Mouse (Mus musculus) myocyte (in vitro differentiated cells): Measurements from ENCODE around the gene Gcm2. TPM values are rescaled to one million over a fixed set of nuclear protein-coding genes. Genes with fewer than 3 reads are reported as not detected.

ENCODE experiments used
- H3K27me3 ChIP-seq: one replicate; pipeline ENCODE4 v1.6.1; 2011; ENCODE audit not compliant: control insufficient read depth, insufficient read depth, insufficient read length
- H3K36me3 ChIP-seq: one replicate; pipeline ENCODE4 v1.6.1; 2011; ENCODE audit not compliant: control insufficient read depth, insufficient read depth
- H3K4me2 ChIP-seq: one replicate; pipeline ENCODE4 v1.6.1; 2011; ENCODE audit warnings: low read depth, control low read depth
- H3K4me3 ChIP-seq: one replicate; pipeline ENCODE4 v1.5.1; 2011; ENCODE audit warnings: mild to moderate bottlenecking, control low read depth, moderate library complexity
- H3K79me2 ChIP-seq: one replicate; pipeline ENCODE4 v1.6.1; 2011; ENCODE audit not compliant: control insufficient read depth, insufficient read depth
- H3ac ChIP-seq: one replicate; pipeline ENCODE4 v1.6.1; 2011; ENCODE audit not compliant: control insufficient read depth, insufficient read length
- CEBPB ChIP-seq: IDR thresholded peaks from 2 replicates; pipeline ENCODE4 v1.6.1; 2011; ENCODE audit warnings: mild to moderate bottlenecking, moderate library complexity; ENCODE audit not compliant: poor library complexity, insufficient read depth, severe bottlenecking
- E2F4 ChIP-seq: IDR thresholded peaks from one replicate; pipeline ENCODE4 v1.6.1; 2011; ENCODE audit warnings: mild to moderate bottlenecking, control low read depth, moderate library complexity; ENCODE audit not compliant: insufficient read depth
- MAX ChIP-seq: IDR thresholded peaks from one replicate; pipeline ENCODE4 v1.6.1; 2011; ENCODE audit warnings: low read depth, mild to moderate bottlenecking, control low read depth
- MYOD1 ChIP-seq, 3 experiments: IDR thresholded peaks; one replicate each; pipeline ENCODE4 v1.6.1; 2011; ENCODE audit warnings: control low read depth in 2 of 3, low read depth in 2 of 3, mild to moderate bottlenecking in 2 of 3, moderate library complexity in 1 of 3; ENCODE audit not compliant: insufficient read length in 2 of 3, control insufficient read depth in 1 of 3
- MYOG ChIP-seq, 3 experiments: IDR thresholded peaks; one replicate each; pipeline ENCODE4 v1.6.1; 2011; ENCODE audit warnings: control low read depth in 2 of 3, low read depth in 2 of 3, mild to moderate bottlenecking in 2 of 3; ENCODE audit not compliant: insufficient read length in 2 of 3, control insufficient read depth in 1 of 3, insufficient read depth in 1 of 3
- POLR2A ChIP-seq: IDR thresholded peaks from one replicate; pipeline ENCODE4 v1.6.1; 2011; ENCODE audit warnings: low read depth, mild to moderate bottlenecking, control low read depth, moderate library complexity; ENCODE audit not compliant: insufficient read length
- POLR2AphosphoS2 ChIP-seq: IDR thresholded peaks from one replicate; pipeline ENCODE4 v1.6.1; 2011; ENCODE audit warnings: low read depth, control low read depth; ENCODE audit not compliant: insufficient read length
- REST ChIP-seq: IDR thresholded peaks from one replicate; pipeline ENCODE4 v1.6.1; 2011; ENCODE audit warnings: mild to moderate bottlenecking, control low read depth, moderate library complexity; ENCODE audit not compliant: insufficient read depth, insufficient read length
- SRF ChIP-seq: IDR thresholded peaks from one replicate; pipeline ENCODE4 v1.6.1; 2011; ENCODE audit warnings: low read depth; ENCODE audit not compliant: control insufficient read depth, insufficient read length
- TCF12 ChIP-seq: IDR thresholded peaks from one replicate; pipeline ENCODE4 v1.6.1; 2011; ENCODE audit warnings: mild to moderate bottlenecking, control low read depth; ENCODE audit not compliant: poor library complexity, insufficient read depth, severe bottlenecking
- TCF3 ChIP-seq: IDR thresholded peaks from one replicate; pipeline ENCODE4 v1.6.1; 2011; ENCODE audit warnings: low read depth, control low read depth; ENCODE audit not compliant: insufficient read length
- USF1 ChIP-seq: IDR thresholded peaks from one replicate; pipeline ENCODE4 v1.6.1; 2011; ENCODE audit warnings: low read depth, mild to moderate bottlenecking, control low read depth, moderate library complexity
- polyA plus RNA-seq: library from polyadenylated mRNA; unstranded; fragments of >200 nt; fragmentation: generic; extraction: Trizol; gene quantifications from one replicate; pipeline ENCODE4 v1.2.1, GENCODE M21; 2012; ENCODE audit warnings: missing spikeins

The Gcm2 gene
- polyA plus RNA-seq, 1 experiment: not detected

GRCm38 (mm10) chr13:41097324-41098058, 13.3 kb downstream of the Gcm2 start:
- Histone ChIP-seq H3K4me2 (no peak overlapping the region), H3K36me3 (no peaks in the 10 kb centered on the region), H3K27me3 (peaks cover 7% of the 10 kb centered on the region), H3K79me2 (no peaks in the 10 kb centered on the region), H3ac (no peak overlapping the region), H3K4me3 (no peak overlapping the region)
- TF ChIP-seq MYOG (IDR thresholded peaks at IDR 0.05; ENCODE audit: control insufficient read depth in 1 of 3, insufficient read depth in 1 of 3, insufficient read length in 2 of 3, low read depth in 2 of 3) (no peak), USF1 (no peak), E2F4 (no peak), MYOD1 (IDR thresholded peaks at IDR 0.05; ENCODE audit: control insufficient read depth in 1 of 3, insufficient read length in 2 of 3, low read depth in 2 of 3) (no peak), MAX (no peak), POLR2A (no peak), CEBPB (no peak), TCF12 (no peak), POLR2AphosphoS2 (no peak), SRF (no peak), REST (no peak), TCF3 (no peak)

GRCm38 (mm10) chr13:41094160-41094559, 16.7 kb downstream of the Gcm2 start:
- Histone ChIP-seq H3K4me2 (no peak overlapping the region), H3K36me3 (no peaks in the 10 kb centered on the region), H3K4me3 (no peak overlapping the region), H3K79me2 (no peaks in the 10 kb centered on the region), H3K27me3 (peaks cover 24% of the 10 kb centered on the region), H3ac (no peak overlapping the region)
- TF ChIP-seq TCF12 (no peak), POLR2AphosphoS2 (no peak), MYOD1 (IDR thresholded peaks at IDR 0.05; ENCODE audit: control insufficient read depth in 1 of 3, insufficient read length in 2 of 3, low read depth in 2 of 3) (no peak), SRF (no peak), MAX (no peak), CEBPB (no peak), REST (no peak), USF1 (no peak), POLR2A (no peak), E2F4 (no peak), MYOG (IDR thresholded peaks at IDR 0.05; ENCODE audit: control insufficient read depth in 1 of 3, insufficient read depth in 1 of 3, insufficient read length in 2 of 3, low read depth in 2 of 3) (no peak), TCF3 (no peak)

GRCm38 (mm10) chr13:41091271-41091670, 19.6 kb downstream of the Gcm2 start:
- no peak for TF ChIP-seq MAX
- TF ChIP-seq E2F4: no peak
- TF ChIP-seq MYOD1 (IDR thresholded peaks at IDR 0.05; ENCODE audit: control insufficient read depth in 1 of 3, insufficient read length in 2 of 3, low read depth in 2 of 3): no peak
- TF ChIP-seq SRF: no peak
- no peak for TF ChIP-seq POLR2AphosphoS2
- no peak for TF ChIP-seq USF1
- no peak for TF ChIP-seq POLR2A
- no peak for TF ChIP-seq CEBPB
- no peak for TF ChIP-seq REST
- TF ChIP-seq MYOG (IDR thresholded peaks at IDR 0.05; ENCODE audit: control insufficient read depth in 1 of 3, insufficient read depth in 1 of 3, insufficient read length in 2 of 3, low read depth in 2 of 3): no peak
- no peak for TF ChIP-seq TCF12
- no peak for TF ChIP-seq TCF3
- Histone ChIP-seq H3ac (no peak overlapping the region), H3K79me2 (no peaks in the 10 kb centered on the region), H3K4me2 (no peak overlapping the region), H3K36me3 (no peaks in the 10 kb centered on the region), H3K27me3 (peaks cover 17% of the 10 kb centered on the region), H3K4me3 (no peak overlapping the region)

GRCm38 (mm10) chr13:41088746-41089145, 22.1 kb downstream of the Gcm2 start:
- Histone ChIP-seq H3K4me3 (no peak overlapping the region), H3K4me2 (no peak overlapping the region), H3K27me3 (peaks cover 17% of the 10 kb centered on the region), H3K79me2 (no peaks in the 10 kb centered on the region), H3ac (no peak overlapping the region), H3K36me3 (no peaks in the 10 kb centered on the region)
- no peak for TF ChIP-seq MAX
- no peak for TF ChIP-seq MYOD1 (IDR thresholded peaks at IDR 0.05; ENCODE audit: control insufficient read depth in 1 of 3, insufficient read length in 2 of 3, low read depth in 2 of 3)
- TF ChIP-seq E2F4: no peak
- TF ChIP-seq POLR2AphosphoS2: no peak
- TF ChIP-seq SRF: no peak
- TF ChIP-seq REST: no peak

- no peaks in the 10 kb centered on the region for H3K36me3 ChIP-seq
- TF ChIP-seq MYOG (IDR thresholded peaks at IDR 0.05; ENCODE audit: control insufficient read depth in 1 of 3, insufficient read depth in 1 of 3, insufficient read length in 2 of 3, low read depth in 2 of 3) (no peak), MAX (no peak), POLR2AphosphoS2 (no peak), USF1 (no peak), REST (no peak), SRF (no peak), TCF3 (no peak), POLR2A (no peak), E2F4 (no peak), TCF12 (no peak)
- H3K79me2 ChIP-seq: no peaks in the 10 kb centered on the region
- no peak overlapping the region for H3K4me2 ChIP-seq
- no peak overlapping the region for H3K4me3 ChIP-seq
- H3ac ChIP-seq: no peak overlapping the region
- peaks cover 9% of the 10 kb centered on the region for H3K27me3 ChIP-seq
Observed at GRCm38 (mm10) chr13:41085140-41085539, 25.7 kb downstream of the Gcm2 start.
